Mouse (Mus musculus): ENCODE results near the gene Ilvbl. TPM values are rescaled to one million over a fixed set of nuclear protein-coding genes. Genes with fewer than 3 reads are reported as not detected.

Gene Ilvbl
- total and polyA plus RNA-seq, 2 experiments from 2014 or later, result 62.1 to 73.7 TPM

- TF ChIP-seq CTCF (IDR thresholded peaks at IDR 0.05; ENCODE audit: low read depth), result no peak
- Histone ChIP-seq H3K36me3 (replicated peaks; ENCODE audit: control insufficient read depth, insufficient read depth, low read length) (peaks cover 97% of the 10 kb centered on the region), H3K9me3 (replicated peaks; ENCODE audit: control insufficient read depth, low read length) (no peaks in the 10 kb centered on the region), H3K27ac (ENCODE audit: low read depth) (no peak overlapping the region), H3K9ac (replicated peaks; ENCODE audit: low read depth, low read length) (no peak overlapping the region), H3K27me3 (ENCODE audit: control insufficient read depth, insufficient read depth, low read length) (no peaks in the 10 kb centered on the region), H3K4me1 (ENCODE audit: control insufficient read depth, insufficient read depth) (no peaks in the 10 kb centered on the region), H3K4me3 (ENCODE audit: low read depth, low read length) (no peak overlapping the region), H3K4me2 (ENCODE audit: low read depth, low read length) (no peak overlapping the region)
- ATAC-seq (ENCODE audit: insufficient read depth, low read depth), result no peak
- 52% methylated on average over 3 of the region's 3 CpGs for WGBS
- no peak for DNase-seq (ENCODE audit: low spot score)
Observed at GRCm38 (mm10) chr10:78583939-78584338, 9.8 kb downstream of the Ilvbl start.

GRCm38 (mm10) chr10:78584996-78585395 lies 10.8 kb downstream of the Ilvbl start:
- WGBS, result 73% methylated on average over 1 of the region's 1 CpGs
- H3K4me2 ChIP-seq (ENCODE audit: low read depth, low read length), result no peak overlapping the region
- H3K27me3 ChIP-seq (ENCODE audit: control insufficient read depth, insufficient read depth, low read length), result no peaks in the 10 kb centered on the region
- no peak for DNase-seq (ENCODE audit: low spot score)
- no peak for TF ChIP-seq EP300 (IDR thresholded peaks at IDR 0.05; ENCODE audit: low read depth)
- no peak for ATAC-seq (ENCODE audit: insufficient read depth, low read depth)
- H3K9me3 ChIP-seq (replicated peaks; ENCODE audit: control insufficient read depth, low read length), result no peaks in the 10 kb centered on the region
- H3K27ac ChIP-seq (ENCODE audit: low read depth), result no peak overlapping the region
- H3K4me1 ChIP-seq (ENCODE audit: control insufficient read depth, insufficient read depth), result 0 out of 2 replicates have a peak, but pooled peaks cover 3% of the 10 kb centered on the region
- peaks cover 97% of the 10 kb centered on the region for H3K36me3 ChIP-seq (replicated peaks; ENCODE audit: control insufficient read depth, insufficient read depth, low read length)
- H3K9ac ChIP-seq (replicated peaks; ENCODE audit: low read depth, low read length), result no peak overlapping the region
- no peak overlapping the region for H3K4me3 ChIP-seq (ENCODE audit: low read depth, low read length)

- Histone ChIP-seq H3K4me1 (ENCODE audit: control insufficient read depth, insufficient read depth) (peaks cover 9% of the 10 kb centered on the region; the same call in 1 of the 2 replicates), H3K9me3 (replicated peaks; ENCODE audit: control insufficient read depth, low read length) (no peaks in the 10 kb centered on the region), H3K4me2 (ENCODE audit: low read depth, low read length) (no peak overlapping the region), H3K27ac (ENCODE audit: low read depth) (no peak overlapping the region), H3K36me3 (replicated peaks; ENCODE audit: control insufficient read depth, insufficient read depth, low read length) (peaks cover 91% of the 10 kb centered on the region), H3K4me3 (ENCODE audit: low read depth, low read length) (no peak overlapping the region), H3K27me3 (ENCODE audit: control insufficient read depth, insufficient read depth, low read length) (no peaks in the 10 kb centered on the region), H3K9ac (replicated peaks; ENCODE audit: low read depth, low read length) (no peak overlapping the region)
- DNase-seq (ENCODE audit: low spot score), result no peak
- WGBS, result 85% methylated on average over 22 of the region's 22 CpGs
- no peak for TF ChIP-seq EP300 (IDR thresholded peaks at IDR 0.05; ENCODE audit: low read depth)
- no peak for TF ChIP-seq CTCF (IDR thresholded peaks at IDR 0.05; ENCODE audit: low read depth)
- ATAC-seq (ENCODE audit: insufficient read depth, low read depth), result no peak
Observed at GRCm38 (mm10) chr10:78585606-78586005, 11.5 kb downstream of the Ilvbl start.

- H3K9ac ChIP-seq (replicated peaks; ENCODE audit: low read depth, low read length), result no peak overlapping the region
- peaks cover 87% of the 10 kb centered on the region for H3K36me3 ChIP-seq (replicated peaks; ENCODE audit: control insufficient read depth, insufficient read depth, low read length)
- H3K27me3 ChIP-seq (ENCODE audit: control insufficient read depth, insufficient read depth, low read length), result no peaks in the 10 kb centered on the region
- H3K27ac ChIP-seq (ENCODE audit: low read depth), result no peak overlapping the region
- H3K9me3 ChIP-seq (replicated peaks; ENCODE audit: control insufficient read depth, low read length), result no peaks in the 10 kb centered on the region
- H3K4me1 ChIP-seq (ENCODE audit: control insufficient read depth, insufficient read depth), result peaks cover 10% of the 10 kb centered on the region; the same call in 1 of the 2 replicates
- no peak for TF ChIP-seq EP300 (IDR thresholded peaks at IDR 0.05; ENCODE audit: low read depth)
- TF ChIP-seq CTCF (IDR thresholded peaks at IDR 0.05; ENCODE audit: low read depth), result no peak
- H3K4me2 ChIP-seq (ENCODE audit: low read depth, low read length), result no peak overlapping the region
- 92% methylated on average over 13 of the region's 13 CpGs for WGBS
- no peak overlapping the region for H3K4me3 ChIP-seq (ENCODE audit: low read depth, low read length)
- ATAC-seq (ENCODE audit: insufficient read depth, low read depth) (no peak), DNase-seq (ENCODE audit: low spot score) (no peak)
Observed at GRCm38 (mm10) chr10:78586026-78586425, 11.9 kb downstream of the Ilvbl start.

- Histone ChIP-seq H3K4me1 (ENCODE audit: control insufficient read depth, insufficient read depth) (peaks cover 15% of the 10 kb centered on the region; the same call in 1 of the 2 replicates), H3K27me3 (ENCODE audit: control insufficient read depth, insufficient read depth, low read length) (no peaks in the 10 kb centered on the region), H3K9me3 (replicated peaks; ENCODE audit: control insufficient read depth, low read length) (no peaks in the 10 kb centered on the region), H3K27ac (ENCODE audit: low read depth) (no peak overlapping the region), H3K4me2 (ENCODE audit: low read depth, low read length) (no peak overlapping the region), H3K9ac (replicated peaks; ENCODE audit: low read depth, low read length) (no peak overlapping the region), H3K4me3 (ENCODE audit: low read depth, low read length) (no peak overlapping the region), H3K36me3 (replicated peaks; ENCODE audit: control insufficient read depth, insufficient read depth, low read length) (peaks cover 54% of the 10 kb centered on the region)
- ATAC-seq (ENCODE audit: insufficient read depth, low read depth) (no peak), DNase-seq (ENCODE audit: low spot score) (no peak)
- no peak for TF ChIP-seq EP300 (IDR thresholded peaks at IDR 0.05; ENCODE audit: low read depth)
- TF ChIP-seq CTCF (IDR thresholded peaks at IDR 0.05; ENCODE audit: low read depth), result no peak
- 95% methylated on average over 18 of the region's 18 CpGs for WGBS
Observed at GRCm38 (mm10) chr10:78589291-78589690, 15.1 kb downstream of the Ilvbl start.

- no peak for ATAC-seq (ENCODE audit: insufficient read depth, low read depth)
- WGBS, result 94% methylated on average over 8 of the region's 8 CpGs
- Histone ChIP-seq H3K9ac (replicated peaks; ENCODE audit: low read depth, low read length) (peak overlapping the region; percentile 83; the same call in 1 of the 2 replicates), H3K4me3 (ENCODE audit: low read depth, low read length) (no peak overlapping the region), H3K27me3 (ENCODE audit: control insufficient read depth, insufficient read depth, low read length) (no peaks in the 10 kb centered on the region), H3K4me1 (ENCODE audit: control insufficient read depth, insufficient read depth) (peaks cover 15% of the 10 kb centered on the region; the same call in 1 of the 2 replicates), H3K9me3 (replicated peaks; ENCODE audit: control insufficient read depth, low read length) (no peaks in the 10 kb centered on the region), H3K36me3 (replicated peaks; ENCODE audit: control insufficient read depth, insufficient read depth, low read length) (peaks cover 48% of the 10 kb centered on the region), H3K4me2 (ENCODE audit: low read depth, low read length) (peak overlapping the region; percentile 75), H3K27ac (ENCODE audit: low read depth) (peak overlapping the region; percentile 85)
- DNase-seq (ENCODE audit: low spot score), result no peak
- no peak for TF ChIP-seq EP300 (IDR thresholded peaks at IDR 0.05; ENCODE audit: low read depth)
Observed at GRCm38 (mm10) chr10:78589901-78590300, 15.8 kb downstream of the Ilvbl start.

Data from heart, postnatal 0 days (tissue).